ENCODE assay signal across 8 mouse cellular contexts in the genomic region with DNA sequence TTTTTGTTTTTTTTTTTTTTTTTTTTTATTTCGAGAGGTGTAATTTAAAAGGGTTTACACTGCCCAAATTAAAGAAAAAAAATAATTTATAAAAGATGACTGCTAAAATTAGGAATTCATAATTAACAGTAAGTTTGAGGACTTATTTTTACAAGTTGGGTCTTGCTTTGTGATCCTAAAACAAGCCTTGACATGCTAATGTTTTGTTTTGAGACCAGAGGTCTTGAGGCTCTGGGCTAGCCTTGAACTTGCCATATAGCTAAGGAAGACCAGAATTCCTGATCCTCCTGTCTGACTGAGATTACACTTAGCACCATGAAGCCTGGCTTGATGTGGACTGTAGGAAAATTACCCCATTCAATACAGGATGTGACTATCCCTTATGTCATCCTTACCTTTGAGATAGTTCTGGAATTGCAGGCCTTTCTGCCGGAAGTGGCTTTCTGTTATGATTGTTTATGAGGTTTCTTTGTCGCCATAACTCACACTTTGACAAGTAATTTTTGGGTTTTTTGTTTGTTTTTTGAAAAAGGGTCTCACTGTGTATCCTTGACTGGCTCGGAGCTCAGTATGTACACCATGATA. TPM values are rescaled to one million over a fixed set of nuclear protein-coding genes. Genes with fewer than 3 reads are reported as not detected.
DNase-seq lines count a peak whose midpoint lies in the region; ATAC-seq and TF ChIP-seq lines count a peak whose summit lies in the region.

No protein-coding gene starts in this region.

- no peak for ATAC-seq in hindbrain, embryonic 12.5 days (ENCODE audit: low FRiP score)
- no peak for ATAC-seq in erythroblast, adult 5-6 weeks (replicated peaks; ENCODE audit: low FRiP score, poor library complexity, severe bottlenecking)
- ATAC-seq in megakaryocyte progenitor cell, adult 5-6 weeks (replicated peaks; ENCODE audit: poor library complexity): no peak

- peaks cover 14% of the 10 kb centered on the region for H3K36me3 ChIP-seq in hindbrain, embryonic 12.5 days

- H3K9me3 ChIP-seq in hindbrain, embryonic 12.5 days (replicated peaks): no peaks in the 10 kb centered on the region

- no peaks in the 10 kb centered on the region for H3K27me3 ChIP-seq in hindbrain, embryonic 12.5 days

- H3K9ac ChIP-seq in hindbrain, embryonic 12.5 days: peak overlapping the region; percentile 29; the same call in 1 of the 2 replicates

- peak overlapping the region; percentile 42 for H3K4me3 ChIP-seq in left cerebral cortex, adult 2 months
- peak overlapping the region; percentile 46 for H3K4me3 ChIP-seq in hindbrain, embryonic 12.5 days

- WGBS in hindbrain, embryonic 12.5 days: 82% methylated on average over 4 of the region's 4 CpGs

- intact Hi-C loops in left cerebral cortex, adult 2 months (cut with DNase I): no loop called here

- peaks cover 44% of the 10 kb centered on the region for H3K4me1 ChIP-seq in hindbrain, embryonic 12.5 days

- no peak overlapping the region for H3K27ac ChIP-seq in left cerebral cortex, adult 2 months
- H3K27ac ChIP-seq in hindbrain, embryonic 12.5 days: no peak overlapping the region

- H3K4me2 ChIP-seq in hindbrain, embryonic 12.5 days (replicated peaks): peak overlapping the region; percentile 87

- TF ChIP-seq CTCF in left cerebral cortex, adult 2 months (IDR thresholded peaks at IDR 0.05): no peak

- no peak for DNase-seq in left cerebral cortex, adult 2 months (ENCODE audit: extremely low spot score in 1 of 2, low spot score in 2 of 2)
- DNase-seq in left cerebral cortex, adult 18-20 months (ENCODE audit: low spot score in 2 of 2): no peak
- DNase-seq in T-cell, adult 2 months (ENCODE audit: low spot score): peak; percentile 56
- peak; percentile 85 for DNase-seq in naive thymus-derived CD4-positive, alpha-beta T cell, adult 2 months (ENCODE audit: low read depth)
- no peak for DNase-seq in cerebellum, adult 9-11 months

RNA-seq across cellular contexts. Expression of gene Btg1, which starts 4.6 kb away (rescaled TPM):
- 10 to 100 TPM; 35.2 to 36.4 TPM for total RNA-seq in left cerebral cortex, adult 2 months (2021)
- total RNA-seq in left cerebral cortex, adult 18-20 months (2021): 10 to 100 TPM; 33.7 to 37.3 TPM
- polyA plus RNA-seq in hindbrain, embryonic 12.5 days (2016; fragmentation: Nextera tagmentation; extraction: Ambion mirVana): 69.1 and 69.6 TPM in 2 replicates
- total RNA-seq in erythroblast, adult 5-6 weeks (2015; ENCODE audit: low replicate concordance): 30.1 and 35.2 TPM in 2 replicates
- 32.3 and 41.7 TPM in 2 replicates for total RNA-seq in erythroblast, adult 5-6 weeks (2017; ENCODE audit: low replicate concordance)
- 35.2 and 37.5 TPM in 2 replicates for total RNA-seq in megakaryocyte progenitor cell, adult 5-6 weeks (2015)
- 31.5 and 34.6 TPM in 2 replicates for total RNA-seq in megakaryocyte progenitor cell, adult 5-6 weeks (2017)

Comparison
In these comparisons a context has a peak if more than half of its experiments do, and no peak if none do; other contexts are left out.
1. DNase-seq: peak in T-cell, adult 2 months (single experiment) and naive thymus-derived CD4-positive, alpha-beta T cell, adult 2 months (single experiment); none in left cerebral cortex, adult 2 months (0 of 2), left cerebral cortex, adult 18-20 months (0 of 2) and cerebellum, adult 9-11 months (single experiment).